Mouse (Mus musculus) CH12.LX (cell line): Measurements from ENCODE around the gene Serbp1.

Experiments
- CTCF ChIP-seq, 2 experiments: IDR thresholded peaks in 1 of 2; conservative IDR thresholded peaks in 1 of 2; 2 replicates each; pipeline ENCODE4 v1.5.1; 2011 to 2012; ENCODE audit warnings: low read depth in 2 of 2, low read length in 2 of 2, improper control_type of control experiment in 1 of 2, inconsistent platforms in 1 of 2, mild to moderate bottlenecking in 1 of 2, moderate library complexity in 1 of 2
- EP300 ChIP-seq: IDR thresholded peaks from 2 replicates; pipeline ENCODE4 v1.6.1; 2011; ENCODE audit warnings: low read length, improper control_type of control experiment
- ETS1 ChIP-seq: conservative IDR thresholded peaks from 2 replicates; pipeline ENCODE4 v1.6.1; 2012; ENCODE audit warnings: low read depth, mild to moderate bottlenecking, inconsistent platforms, low read length, improper control_type of control experiment, moderate library complexity
- JUND ChIP-seq: conservative IDR thresholded peaks from 2 replicates; pipeline ENCODE4 v1.6.1; 2011; ENCODE audit warnings: low read depth, low read length, improper control_type of control experiment
- POLR2A ChIP-seq: IDR thresholded peaks from 2 replicates; pipeline ENCODE4 v1.6.1; 2011; ENCODE audit warnings: low read depth, mild to moderate bottlenecking, improper control_type of control experiment, low read length

GRCm38 (mm10) chr6:67303210-67303609, 65.2 kb downstream of the Serbp1 start:
- TF ChIP-seq POLR2A (no peak), CTCF (conservative IDR thresholded peaks at IDR 0.05 in 1 of 2, IDR thresholded peaks at IDR 0.05 in 1 of 2; ENCODE audit: low read depth in 2 of 2, low read length in 2 of 2) (no peak), ETS1 (no peak), JUND (no peak), EP300 (no peak)
